Mouse (Mus musculus) hindbrain, embryonic 11.5 days (tissue): Measurements from ENCODE around the gene Lce1h. TPM values are rescaled to one million over a fixed set of nuclear protein-coding genes. Genes with fewer than 3 reads are reported as not detected.

Source experiments
- ATAC-seq: fragments of 200-750 bp; cut with Nextera tagmentation; 2 replicates; pipeline ENCODE4 v1.8.0; 2017; ENCODE audit warnings: mild to moderate bottlenecking, moderate TSS enrichment, moderate library complexity; ENCODE audit not compliant: low FRiP score
- DNase-seq: peaks from one replicate; pipeline ENCODE4 v3.0.0-alpha.2; 2015; ENCODE audit warnings: low spot score
- H3K27ac ChIP-seq: fragments of 300-500 bp; sonication (generic); 2 replicates; pipeline ENCODE4 v1.5.1; 2014; ENCODE audit warnings: mild to moderate bottlenecking, low read depth, low read length
- H3K27me3 ChIP-seq: fragments of 300-500 bp; sonication (generic); 2 replicates; pipeline ENCODE4 v1.6.1; 2014; ENCODE audit warnings: mild to moderate bottlenecking, low read length, moderate library complexity, mixed read lengths; ENCODE audit not compliant: control insufficient read depth, insufficient read depth
- H3K36me3 ChIP-seq: fragments of 300-500 bp; sonication (generic); 2 replicates; pipeline ENCODE4 v1.6.1; 2014; ENCODE audit warnings: mild to moderate bottlenecking, low read length, moderate library complexity, mixed read lengths; ENCODE audit not compliant: control insufficient read depth, insufficient read depth
- H3K4me1 ChIP-seq: fragments of 300-500 bp; sonication (generic); replicated peaks from 2 replicates; pipeline ENCODE4 v1.6.1; 2014; ENCODE audit warnings: low read length, mixed read lengths; ENCODE audit not compliant: control insufficient read depth, insufficient read depth
- H3K4me2 ChIP-seq: fragments of 300-500 bp; sonication (generic); replicated peaks from 2 replicates; pipeline ENCODE4 v1.6.1; 2014; ENCODE audit warnings: mild to moderate bottlenecking, low read depth, low read length
- H3K4me3 ChIP-seq: fragments of 300-500 bp; sonication (generic); 2 replicates; pipeline ENCODE4 v1.5.1; 2014; ENCODE audit warnings: low read depth, low read length
- H3K9ac ChIP-seq: fragments of 300-500 bp; sonication (generic); 2 replicates; pipeline ENCODE4 v1.6.1; 2014; ENCODE audit warnings: low read depth, low read length
- H3K9me3 ChIP-seq: fragments of 300-500 bp; sonication (generic); 2 replicates; pipeline ENCODE4 v1.6.1; 2016; ENCODE audit warnings: low read length; ENCODE audit not compliant: control insufficient read depth
- WGBS: fragments of 180-500 bp; shearing (Covaris S2); extraction: QIAGEN DNeasy Blood & Tissue Kit; methylation state at CpG from one replicate; pipeline ENCODE4 v1.1.7; 2014; 5-methylcytosine and 5-hydroxymethylcytosine counted together
- polyA plus RNA-seq: library from polyadenylated mRNA; unstranded; fragments of >200 nt; fragmentation: Nextera tagmentation; extraction: Ambion mirVana; gene quantifications from 2 replicates; pipeline ENCODE4 v1.2.1, GENCODE M21; 2014

Gene Lce1h
- polyA plus RNA-seq = not detected in 2 replicates

- Histone ChIP-seq H3K36me3 (no peaks in the 10 kb centered on the region), H3K9me3 (no peaks in the 10 kb centered on the region), H3K27me3 (no peaks in the 10 kb centered on the region), H3K4me1 (no peaks in the 10 kb centered on the region), H3K4me3 (no peak within 1 kb of the TSS), H3K27ac (no peak within 1 kb of the TSS), H3K9ac (no peak within 1 kb of the TSS), H3K4me2 (no peak within 1 kb of the TSS)
- 91% methylated on average over 1 of the region's 1 CpGs for WGBS
- DNase-seq (no peak), ATAC-seq (no peak)
These were observed at the start of gene Lce1h for GRCm38 (mm10) chr3:92764965-92765364. Lce1h (minus strand) TSS chr3:92765065.

- ATAC-seq = no peak
- no peaks in the 10 kb centered on the region for H3K36me3 ChIP-seq
- no peak for DNase-seq
- no peaks in the 10 kb centered on the region for H3K27me3 ChIP-seq
- no peak within 1 kb of the TSS for H3K4me2 ChIP-seq
- H3K9ac ChIP-seq = no peak within 1 kb of the TSS
- no peak within 1 kb of the TSS for H3K4me3 ChIP-seq
- H3K27ac ChIP-seq = no peak within 1 kb of the TSS
- no peaks in the 10 kb centered on the region for H3K4me1 ChIP-seq
- H3K9me3 ChIP-seq = no peaks in the 10 kb centered on the region
These were observed 42.9 kb upstream of the Lce1h start, which contains the start of gene Lce1k for GRCm38 (mm10) chr3:92807791-92808190. Lce1k (minus strand) TSS chr3:92807891.

GRCm38 (mm10) chr3:92790414-92790813, 25.5 kb upstream of the Lce1h start, which contains the start of gene Lce1j:
Lce1j (minus strand) TSS chr3:92790514.
- no peak within 1 kb of the TSS for H3K27ac ChIP-seq
- no peak within 1 kb of the TSS for H3K4me3 ChIP-seq
- H3K4me1 ChIP-seq = no peaks in the 10 kb centered on the region
- no peaks in the 10 kb centered on the region for H3K27me3 ChIP-seq
- no peak within 1 kb of the TSS for H3K9ac ChIP-seq
- DNase-seq (no peak), ATAC-seq (no peak)
- H3K4me2 ChIP-seq = no peak within 1 kb of the TSS
- WGBS = 89% methylated on average over 1 of the region's 1 CpGs
- H3K9me3 ChIP-seq = no peaks in the 10 kb centered on the region
- no peaks in the 10 kb centered on the region for H3K36me3 ChIP-seq

DNA sequence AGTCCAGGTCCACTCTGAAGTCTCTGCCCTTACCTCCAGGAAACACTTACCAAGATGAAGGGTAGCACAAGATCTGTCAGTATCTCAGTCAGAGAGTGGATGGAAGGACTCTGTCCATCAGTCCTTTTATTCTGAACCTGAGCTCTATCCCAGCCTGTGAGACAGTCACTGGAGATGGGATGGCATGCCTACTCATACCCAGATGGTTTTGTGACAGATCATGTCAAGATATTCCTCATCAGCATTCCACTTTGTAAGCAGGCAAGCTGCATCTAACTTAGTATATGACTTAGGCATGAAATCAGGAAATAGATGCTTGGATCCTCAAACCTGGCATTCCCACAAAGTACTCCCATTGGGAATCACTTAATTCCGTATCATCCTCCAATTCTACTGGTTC, 13.9 kb upstream of the Lce1h start, which contains the start of gene Lce1i:
Gene Lce1i, minus strand, starts transcription at position 101 of the 400 bp plus-strand sequence.
- WGBS = 87% methylated on average over 1 of the region's 1 CpGs
- H3K9ac ChIP-seq = no peak within 1 kb of the TSS
- DNase-seq = no peak
- H3K9me3 ChIP-seq = no peaks in the 10 kb centered on the region
- H3K4me2 ChIP-seq = no peak within 1 kb of the TSS
- H3K27ac ChIP-seq = no peak within 1 kb of the TSS
- H3K27me3 ChIP-seq = no peaks in the 10 kb centered on the region
- H3K36me3 ChIP-seq = no peaks in the 10 kb centered on the region
- ATAC-seq = no peak
- H3K4me3 ChIP-seq = no peak within 1 kb of the TSS
- no peaks in the 10 kb centered on the region for H3K4me1 ChIP-seq

DNA sequence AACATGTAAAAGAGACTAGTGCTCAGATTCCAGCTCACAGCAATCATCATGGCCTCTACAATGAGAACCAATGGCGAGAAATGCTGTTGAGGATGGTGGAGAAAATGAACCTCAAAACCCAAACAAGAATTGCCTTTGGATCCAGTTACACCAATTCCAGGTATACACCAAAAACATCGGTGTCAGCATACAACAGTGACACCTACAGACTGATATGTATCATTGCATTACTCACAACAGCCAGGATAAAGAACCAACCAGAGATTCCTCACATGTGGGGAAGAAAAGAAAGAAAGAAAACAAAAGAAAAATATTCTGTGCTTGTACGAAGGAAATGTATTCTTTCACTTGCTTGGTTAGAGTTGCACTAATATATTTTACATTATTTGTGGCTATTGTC, 6.7 kb upstream of the Lce1h start:
- no peaks in the 10 kb centered on the region for H3K4me1 ChIP-seq
- no peaks in the 10 kb centered on the region for H3K36me3 ChIP-seq
- H3K9ac ChIP-seq = no peak overlapping the region
- no peak overlapping the region for H3K4me3 ChIP-seq
- no peaks in the 10 kb centered on the region for H3K9me3 ChIP-seq
- no peaks in the 10 kb centered on the region for H3K27me3 ChIP-seq
- ATAC-seq (no peak), DNase-seq (peak; percentile 10)
- H3K27ac ChIP-seq = no peak overlapping the region
- H3K4me2 ChIP-seq = no peak overlapping the region
- WGBS = 32% methylated on average over 3 of the region's 3 CpGs

DNA sequence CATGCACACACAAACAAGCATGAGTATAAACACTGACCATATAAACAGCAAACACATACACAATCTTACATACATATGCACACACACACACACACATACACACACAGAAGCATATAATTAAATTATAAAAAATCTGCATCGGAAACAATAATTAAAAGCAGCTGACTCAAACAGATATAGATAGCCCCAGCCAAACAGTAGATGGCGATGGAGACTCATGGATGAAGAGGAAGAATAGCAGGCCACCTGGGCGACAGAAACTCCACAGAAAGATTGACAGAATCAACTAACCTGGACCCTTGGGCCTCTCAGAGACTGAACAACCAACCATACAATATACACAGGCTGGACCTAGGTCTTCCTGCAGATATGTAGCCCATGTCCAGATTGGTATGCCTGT, 11.7 kb downstream of the Lce1h start:
- Histone ChIP-seq H3K4me2 (no peak overlapping the region), H3K36me3 (no peaks in the 10 kb centered on the region), H3K9ac (no peak overlapping the region), H3K4me3 (no peak overlapping the region), H3K9me3 (no peaks in the 10 kb centered on the region), H3K27me3 (no peaks in the 10 kb centered on the region), H3K4me1 (no peaks in the 10 kb centered on the region), H3K27ac (no peak overlapping the region)
- 39% methylated on average over 3 of the region's 3 CpGs for WGBS
- ATAC-seq = no peak
- DNase-seq = peak; percentile 3

GRCm38 (mm10) chr3:92752238-92752637, 12.6 kb downstream of the Lce1h start, which contains the start of gene Lce1g:
Lce1g (minus strand) TSS chr3:92752338.
- Histone ChIP-seq H3K4me3 (no peak within 1 kb of the TSS), H3K27me3 (no peaks in the 10 kb centered on the region), H3K4me1 (no peaks in the 10 kb centered on the region), H3K27ac (no peak within 1 kb of the TSS), H3K4me2 (no peak within 1 kb of the TSS), H3K9me3 (no peaks in the 10 kb centered on the region), H3K9ac (no peak within 1 kb of the TSS), H3K36me3 (no peaks in the 10 kb centered on the region)
- WGBS = 85% methylated on average over 1 of the region's 1 CpGs
- no peak for ATAC-seq
- DNase-seq = no peak

- ATAC-seq (no peak), DNase-seq (no peak)
- Histone ChIP-seq H3K27me3 (no peaks in the 10 kb centered on the region), H3K4me1 (no peaks in the 10 kb centered on the region), H3K36me3 (no peaks in the 10 kb centered on the region), H3K9ac (no peak within 1 kb of the TSS), H3K4me3 (no peak within 1 kb of the TSS), H3K27ac (no peak within 1 kb of the TSS), H3K4me2 (no peak within 1 kb of the TSS), H3K9me3 (no peaks in the 10 kb centered on the region)
- WGBS = 73% methylated on average over 1 of the region's 1 CpGs
These were observed 25.9 kb downstream of the Lce1h start, which contains the start of gene Gm38119 for GRCm38 (mm10) chr3:92738996-92739395. Gm38119 (minus strand) TSS chr3:92739096.

DNA sequence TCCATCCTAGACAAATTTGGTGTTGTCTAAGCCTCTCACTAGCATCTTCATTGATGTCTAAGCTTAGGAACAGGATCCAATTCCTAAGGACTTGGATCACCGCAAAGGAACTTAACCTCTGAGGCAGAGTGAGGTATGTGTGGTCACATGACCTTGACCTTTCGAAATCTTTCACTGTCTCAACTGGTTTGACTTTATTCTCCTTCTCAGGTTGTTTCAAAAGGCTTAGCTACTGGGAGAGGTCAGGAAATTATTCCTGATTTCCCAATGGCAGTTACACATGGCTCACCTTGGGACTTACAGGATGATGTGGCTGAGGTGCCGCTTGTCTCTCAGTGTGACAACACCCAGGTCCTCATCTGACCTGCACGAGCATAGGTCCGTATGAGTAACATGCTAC, 42.2 kb downstream of the Lce1h start:
- ATAC-seq (no peak), DNase-seq (no peak)
- Histone ChIP-seq H3K4me2 (no peak overlapping the region), H3K9me3 (no peaks in the 10 kb centered on the region), H3K36me3 (no peaks in the 10 kb centered on the region), H3K9ac (no peak overlapping the region), H3K4me1 (no peaks in the 10 kb centered on the region), H3K4me3 (no peak overlapping the region), H3K27ac (no peak overlapping the region), H3K27me3 (no peaks in the 10 kb centered on the region)
- WGBS = 85% methylated on average over 5 of the region's 5 CpGs
